Mouse (Mus musculus) liver, postnatal 0 days (tissue): ENCODE measurements at regions not wholly inside any gene's neighbourhood (a gene's known extent, or its start where the extent isn't known, plus 50 kb on each side); places are given as distances from the start of the nearest gene placed in this dataset.

Experiments used
- ATAC-seq: fragments of 200-750 bp; cut with Nextera tagmentation; 2 replicates; pipeline ENCODE4 v1.8.0; 2017; ENCODE audit warnings: mild to moderate bottlenecking, moderate library complexity
- DNase-seq: peaks from one replicate; pipeline ENCODE4 v3.0.0-alpha.2; 2016
- H3K27ac ChIP-seq: fragments of 300-500 bp; sonication (generic); 2 replicates; pipeline ENCODE4 v1.5.1; 2014; ENCODE audit warnings: antibody characterized with exemption, moderate library complexity, mild to moderate bottlenecking, low read depth
- H3K27me3 ChIP-seq: fragments of 300-500 bp; sonication (generic); 2 replicates; pipeline ENCODE4 v1.6.1; 2014; ENCODE audit warnings: low read length, control low read depth, mixed read lengths; ENCODE audit not compliant: insufficient read depth
- H3K36me3 ChIP-seq: fragments of 300-500 bp; sonication (generic); replicated peaks from 2 replicates; pipeline ENCODE4 v1.6.1; 2014; ENCODE audit warnings: mild to moderate bottlenecking, control low read depth, low read length, moderate library complexity, mixed read lengths; ENCODE audit not compliant: insufficient read depth
- H3K4me1 ChIP-seq: fragments of 300-500 bp; sonication (generic); 2 replicates; pipeline ENCODE4 v1.6.1; 2014; ENCODE audit warnings: antibody characterized with exemption, mild to moderate bottlenecking, control low read depth; ENCODE audit not compliant: insufficient read depth
- H3K4me2 ChIP-seq: fragments of 300-500 bp; sonication (generic); 2 replicates; pipeline ENCODE4 v1.6.1; 2014; ENCODE audit warnings: low read depth, mild to moderate bottlenecking, low read length, moderate library complexity, mixed read lengths
- H3K4me3 ChIP-seq: fragments of 300-500 bp; sonication (generic); 2 replicates; pipeline ENCODE4 v1.5.1; 2014; ENCODE audit warnings: low read depth, low read length
- H3K9ac ChIP-seq: fragments of 300-500 bp; sonication (generic); replicated peaks from 2 replicates; pipeline ENCODE4 v1.6.1; 2014; ENCODE audit warnings: mild to moderate bottlenecking, moderate library complexity
- H3K9me3 ChIP-seq: fragments of 300-500 bp; sonication (generic); 2 replicates; pipeline ENCODE4 v1.6.1; 2016; ENCODE audit warnings: mild to moderate bottlenecking, control low read depth, low read length, mixed read lengths
- CTCF ChIP-seq: sonication (generic); IDR thresholded peaks from 2 replicates; pipeline ENCODE4 v1.5.1; 2016; ENCODE audit warnings: antibody characterized with exemption, low read depth
- EP300 ChIP-seq: IDR thresholded peaks from 2 replicates; pipeline ENCODE4 v1.6.1; 2016; ENCODE audit warnings: antibody characterized with exemption, low read depth, mild to moderate bottlenecking
- WGBS: fragments of 180-500 bp; shearing (Covaris S2); extraction: QIAGEN DNeasy Blood & Tissue Kit; methylation state at CpG from one replicate; pipeline ENCODE4 v1.1.7; 2014; ENCODE audit not compliant: insufficient replicate concordance; 5-methylcytosine and 5-hydroxymethylcytosine counted together

GRCm38 (mm10) chr12:118703068-118703662 is 143.0 kb upstream of the Sp8 start:
- no peaks in the 10 kb centered on the region for H3K9me3 ChIP-seq
- no peak overlapping the region for H3K27ac ChIP-seq
- ATAC-seq (no peak), DNase-seq (no peak)
- no peak overlapping the region for H3K4me2 ChIP-seq
- no peaks in the 10 kb centered on the region for H3K27me3 ChIP-seq
- WGBS = 39% methylated on average over 11 of the region's 11 CpGs
- H3K36me3 ChIP-seq = no peaks in the 10 kb centered on the region
- H3K4me3 ChIP-seq = no peak overlapping the region
- H3K4me1 ChIP-seq = 0 out of 2 replicates have a peak, but pooled peaks cover 3% of the 10 kb centered on the region
- TF ChIP-seq CTCF (no peak), EP300 (no peak)
- no peak overlapping the region for H3K9ac ChIP-seq

- Histone ChIP-seq H3K27me3 (no peaks in the 10 kb centered on the region), H3K9me3 (no peaks in the 10 kb centered on the region), H3K4me1 (0 out of 2 replicates have a peak, but pooled peaks cover 3% of the 10 kb centered on the region), H3K4me2 (no peak overlapping the region), H3K4me3 (no peak overlapping the region), H3K27ac (no peak overlapping the region), H3K36me3 (no peaks in the 10 kb centered on the region), H3K9ac (no peak overlapping the region)
- WGBS = 75% methylated on average over 2 of the region's 2 CpGs
- DNase-seq = no peak
- ATAC-seq = no peak
- TF ChIP-seq CTCF (no peak), EP300 (no peak)
Observed at GRCm38 (mm10) chr12:118701838-118702237, 144.3 kb upstream of the Sp8 start.

GRCm38 (mm10) chr12:118698110-118698509 is 148.0 kb upstream of the Sp8 start:
- H3K9me3 ChIP-seq = no peaks in the 10 kb centered on the region
- no peaks in the 10 kb centered on the region for H3K36me3 ChIP-seq
- H3K27me3 ChIP-seq = no peaks in the 10 kb centered on the region
- H3K4me1 ChIP-seq = no peaks in the 10 kb centered on the region
- no peak for DNase-seq
- H3K9ac ChIP-seq = no peak overlapping the region
- H3K27ac ChIP-seq = no peak overlapping the region
- H3K4me3 ChIP-seq = no peak overlapping the region
- H3K4me2 ChIP-seq = no peak overlapping the region
- no peak for TF ChIP-seq CTCF
- no peak for TF ChIP-seq EP300
- no peak for ATAC-seq

GRCm38 (mm10) chr12:118694701-118695100 is 151.4 kb upstream of the Sp8 start:
- Histone ChIP-seq H3K27ac (no peak overlapping the region), H3K9ac (no peak overlapping the region), H3K9me3 (no peaks in the 10 kb centered on the region), H3K4me2 (no peak overlapping the region), H3K4me3 (no peak overlapping the region), H3K27me3 (no peaks in the 10 kb centered on the region), H3K4me1 (no peaks in the 10 kb centered on the region), H3K36me3 (no peaks in the 10 kb centered on the region)
- TF ChIP-seq CTCF = no peak
- no peak for TF ChIP-seq EP300
- DNase-seq = peak; percentile 14
- WGBS = 48% methylated on average over 2 of the region's 2 CpGs
- peak; percentile 44; the same call in 1 of the 2 replicates for ATAC-seq

- WGBS = 77% methylated on average over 1 of the region's 1 CpGs
- ATAC-seq (no peak), DNase-seq (no peak)
- no peak overlapping the region for H3K4me3 ChIP-seq
- no peak overlapping the region for H3K9ac ChIP-seq
- H3K27me3 ChIP-seq = no peaks in the 10 kb centered on the region
- no peak for TF ChIP-seq EP300
- TF ChIP-seq CTCF = no peak
- no peak overlapping the region for H3K27ac ChIP-seq
- no peaks in the 10 kb centered on the region; the same call in 1 of the 2 replicates for H3K9me3 ChIP-seq
- no peaks in the 10 kb centered on the region for H3K4me1 ChIP-seq
- H3K4me2 ChIP-seq = no peak overlapping the region
- H3K36me3 ChIP-seq = no peaks in the 10 kb centered on the region
Observed at GRCm38 (mm10) chr12:118682902-118683301, 163.2 kb upstream of the Sp8 start.

GRCm38 (mm10) chr12:118677989-118678388 is 168.1 kb upstream of the Sp8 start:
- no peak for DNase-seq
- H3K27ac ChIP-seq = no peak overlapping the region
- no peak overlapping the region for H3K9ac ChIP-seq
- H3K27me3 ChIP-seq = no peaks in the 10 kb centered on the region
- no peak for TF ChIP-seq CTCF
- no peak for TF ChIP-seq EP300
- WGBS = 80% methylated on average over 4 of the region's 4 CpGs
- no peaks in the 10 kb centered on the region for H3K36me3 ChIP-seq
- no peaks in the 10 kb centered on the region; the same call in 1 of the 2 replicates for H3K9me3 ChIP-seq
- H3K4me1 ChIP-seq = no peaks in the 10 kb centered on the region
- ATAC-seq = no peak
- no peak overlapping the region for H3K4me3 ChIP-seq
- H3K4me2 ChIP-seq = no peak overlapping the region

- DNase-seq (no peak), ATAC-seq (no peak)
- no peak overlapping the region for H3K27ac ChIP-seq
- no peaks in the 10 kb centered on the region for H3K9me3 ChIP-seq
- no peak for TF ChIP-seq EP300
- TF ChIP-seq CTCF = no peak
- no peak overlapping the region for H3K4me3 ChIP-seq
- H3K4me1 ChIP-seq = no peaks in the 10 kb centered on the region
- H3K9ac ChIP-seq = no peak overlapping the region
- no peaks in the 10 kb centered on the region for H3K36me3 ChIP-seq
- no peak overlapping the region for H3K4me2 ChIP-seq
- no peaks in the 10 kb centered on the region for H3K27me3 ChIP-seq
- WGBS = 42% methylated on average over 9 of the region's 9 CpGs
Observed at GRCm38 (mm10) chr12:118661575-118661974, 184.6 kb upstream of the Sp8 start.
